Mouse (Mus musculus): ENCODE data around the gene Shbg. TPM values are rescaled to one million over a fixed set of nuclear protein-coding genes. Genes with fewer than 3 reads are reported as not detected.

Shbg gene
- polyA plus RNA-seq (2014; fragmentation: Nextera tagmentation; extraction: Ambion mirVana) = not detected in 2 replicates

DNA sequence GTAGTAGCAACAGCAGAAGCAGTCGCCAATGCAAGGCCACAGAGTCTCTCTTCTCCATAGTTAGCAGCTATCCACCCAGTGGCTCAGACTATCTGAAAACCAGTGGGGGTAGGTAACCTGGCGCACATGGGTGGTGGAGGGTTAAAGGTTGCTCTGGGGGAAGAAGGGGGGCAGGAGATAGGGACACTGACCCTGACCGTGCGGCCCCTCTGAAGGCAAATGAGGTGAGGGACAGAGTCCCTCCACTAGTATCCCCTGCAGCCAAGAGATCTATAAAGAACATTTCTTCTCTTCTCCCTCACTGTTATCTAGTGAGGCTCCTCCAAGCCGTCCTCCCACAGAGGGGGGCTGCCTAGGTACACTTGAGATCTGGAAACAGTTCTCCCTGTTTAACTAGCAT is at the start of gene Shbg:
Gene Shbg (minus strand): TSS at position 101 of the 400 bp plus-strand sequence.
- Histone ChIP-seq H3K27ac (ENCODE audit: low read depth, low read length) (no peak within 1 kb of the TSS), H3K4me1 (ENCODE audit: control insufficient read depth, insufficient read depth, low read length) (peaks cover 11% of the 10 kb centered on the region), H3K36me3 (ENCODE audit: control insufficient read depth, insufficient read depth, low read length) (no peaks in the 10 kb centered on the region), H3K9me3 (replicated peaks; ENCODE audit: control insufficient read depth, low read length) (no peaks in the 10 kb centered on the region), H3K4me3 (ENCODE audit: low read depth, low read length) (no peak within 1 kb of the TSS), H3K4me2 (ENCODE audit: low read length) (no peak within 1 kb of the TSS), H3K27me3 (replicated peaks; ENCODE audit: control insufficient read depth, insufficient read depth, low read length) (no peaks in the 10 kb centered on the region), H3K9ac (ENCODE audit: low read length) (peak within 1 kb of the TSS; percentile 2; the same call in 1 of the 2 replicates)
- DNase-seq (ENCODE audit: low spot score) (no peak), ATAC-seq (no peak)
- WGBS = 79% methylated on average over 5 of the region's 5 CpGs

DNA sequence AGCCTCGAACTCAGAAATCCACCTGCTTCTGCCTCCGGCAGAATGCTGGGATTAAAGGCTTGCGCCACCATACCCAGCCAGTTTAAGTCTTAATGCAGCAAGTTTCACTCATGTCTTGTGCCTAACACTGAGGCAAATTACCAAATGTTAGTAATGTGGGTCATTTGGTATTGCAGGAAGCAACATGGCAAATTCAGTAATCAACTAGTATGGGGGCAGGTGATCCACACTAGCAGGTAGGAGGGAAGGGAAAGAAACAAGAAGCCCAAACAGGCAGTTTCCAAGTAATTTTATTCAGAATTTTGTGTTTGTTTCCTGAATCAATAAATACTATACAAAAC is 48.9 kb upstream of the Shbg start:
- H3K4me3 ChIP-seq (ENCODE audit: low read depth, low read length) = no peak overlapping the region
- H3K9me3 ChIP-seq (replicated peaks; ENCODE audit: control insufficient read depth, low read length) = no peaks in the 10 kb centered on the region
- DNase-seq (ENCODE audit: low spot score) = no peak
- H3K9ac ChIP-seq (ENCODE audit: low read length) = no peak overlapping the region
- no peak overlapping the region for H3K27ac ChIP-seq (ENCODE audit: low read depth, low read length)
- peaks cover 73% of the 10 kb centered on the region for H3K36me3 ChIP-seq (ENCODE audit: control insufficient read depth, insufficient read depth, low read length)
- H3K4me1 ChIP-seq (ENCODE audit: control insufficient read depth, insufficient read depth, low read length) = peaks cover 23% of the 10 kb centered on the region
- no peak overlapping the region for H3K4me2 ChIP-seq (ENCODE audit: low read length)
- no peaks in the 10 kb centered on the region for H3K27me3 ChIP-seq (replicated peaks; ENCODE audit: control insufficient read depth, insufficient read depth, low read length)
- WGBS = 89% methylated on average over 3 of the region's 3 CpGs
- no peak for ATAC-seq

DNA sequence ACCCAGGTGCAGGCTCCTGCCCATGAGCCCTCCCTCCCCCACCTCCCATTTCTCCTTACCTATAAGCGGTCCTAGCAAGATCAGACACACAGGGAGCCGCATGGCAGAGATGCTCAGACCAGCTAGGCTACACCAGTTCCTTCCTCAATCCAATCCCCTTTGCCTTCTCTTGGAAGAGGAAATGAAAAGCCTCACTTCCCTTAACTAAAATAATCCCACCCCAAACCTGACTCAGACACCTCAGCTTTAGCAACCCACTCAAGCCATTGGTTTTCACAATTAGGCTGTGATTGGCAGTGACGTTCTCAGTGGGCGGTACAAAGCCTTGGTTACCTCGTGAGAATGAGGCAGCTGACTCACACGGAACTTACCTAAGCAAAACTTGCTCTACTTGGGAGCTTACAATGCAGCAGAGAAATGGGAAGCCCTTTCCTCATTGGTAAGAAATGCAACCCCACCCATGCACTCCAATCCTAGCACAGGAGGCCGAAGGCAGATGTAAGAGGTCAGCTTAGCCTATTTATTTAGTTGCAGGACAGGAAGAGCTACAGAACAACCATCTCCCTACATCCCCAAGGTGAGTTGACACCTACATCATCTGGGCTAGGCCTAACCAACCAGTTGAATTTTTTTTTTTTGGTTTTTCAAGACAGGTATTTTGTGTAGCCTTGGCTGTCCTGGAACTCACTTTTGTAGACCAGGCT is 48.4 kb upstream of the Shbg start, which contains the start of gene Cd68:
Gene Cd68 (minus strand): TSS at position 193 of the 704 bp plus-strand sequence.
- Histone ChIP-seq H3K36me3 (ENCODE audit: control insufficient read depth, insufficient read depth, low read length) (peaks cover 73% of the 10 kb centered on the region), H3K27me3 (replicated peaks; ENCODE audit: control insufficient read depth, insufficient read depth, low read length) (no peaks in the 10 kb centered on the region), H3K27ac (ENCODE audit: low read depth, low read length) (no peak within 1 kb of the TSS), H3K9ac (ENCODE audit: low read length) (no peak within 1 kb of the TSS), H3K4me3 (ENCODE audit: low read depth, low read length) (no peak within 1 kb of the TSS), H3K4me1 (ENCODE audit: control insufficient read depth, insufficient read depth, low read length) (peaks cover 25% of the 10 kb centered on the region), H3K4me2 (ENCODE audit: low read length) (no peak within 1 kb of the TSS), H3K9me3 (replicated peaks; ENCODE audit: control insufficient read depth, low read length) (no peaks in the 10 kb centered on the region)
- DNase-seq (ENCODE audit: low spot score) (peak; percentile 32), ATAC-seq (no peak)
- WGBS = 25% methylated on average over 7 of the region's 7 CpGs

DNA sequence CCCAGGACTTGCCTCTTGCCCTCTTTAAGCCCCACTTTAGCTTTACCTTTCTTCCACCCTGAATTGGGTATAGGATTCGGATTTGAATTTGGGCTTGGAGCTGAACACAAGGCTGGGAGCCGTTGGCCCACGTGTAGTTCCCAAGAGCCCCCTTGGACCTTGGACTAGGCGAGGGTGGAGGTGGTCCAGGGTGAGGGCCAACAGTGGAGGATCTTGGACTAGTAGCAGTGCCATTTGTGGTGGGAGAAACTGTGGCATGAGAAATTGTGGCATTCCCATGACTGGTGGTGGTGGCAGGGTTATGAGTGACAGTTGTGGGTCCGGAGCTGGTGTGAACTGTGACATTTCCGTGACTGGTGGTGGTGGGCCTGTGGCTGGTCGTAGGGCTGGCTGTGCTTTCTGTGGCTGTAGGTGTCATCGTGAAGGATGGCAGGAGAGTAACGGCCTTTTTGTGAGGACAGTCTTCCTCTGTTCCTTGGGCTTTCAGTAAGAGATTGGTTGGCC is 47.8 kb upstream of the Shbg start:
- no peak for DNase-seq (ENCODE audit: low spot score)
- Histone ChIP-seq H3K36me3 (ENCODE audit: control insufficient read depth, insufficient read depth, low read length) (peaks cover 69% of the 10 kb centered on the region), H3K27ac (ENCODE audit: low read depth, low read length) (no peak overlapping the region), H3K9ac (ENCODE audit: low read length) (no peak overlapping the region), H3K27me3 (replicated peaks; ENCODE audit: control insufficient read depth, insufficient read depth, low read length) (no peaks in the 10 kb centered on the region), H3K9me3 (replicated peaks; ENCODE audit: control insufficient read depth, low read length) (no peaks in the 10 kb centered on the region), H3K4me2 (ENCODE audit: low read length) (no peak overlapping the region), H3K4me1 (ENCODE audit: control insufficient read depth, insufficient read depth, low read length) (peaks cover 22% of the 10 kb centered on the region), H3K4me3 (ENCODE audit: low read depth, low read length) (no peak overlapping the region)
- 80% methylated on average over 9 of the region's 9 CpGs for WGBS
- no peak for ATAC-seq

DNA sequence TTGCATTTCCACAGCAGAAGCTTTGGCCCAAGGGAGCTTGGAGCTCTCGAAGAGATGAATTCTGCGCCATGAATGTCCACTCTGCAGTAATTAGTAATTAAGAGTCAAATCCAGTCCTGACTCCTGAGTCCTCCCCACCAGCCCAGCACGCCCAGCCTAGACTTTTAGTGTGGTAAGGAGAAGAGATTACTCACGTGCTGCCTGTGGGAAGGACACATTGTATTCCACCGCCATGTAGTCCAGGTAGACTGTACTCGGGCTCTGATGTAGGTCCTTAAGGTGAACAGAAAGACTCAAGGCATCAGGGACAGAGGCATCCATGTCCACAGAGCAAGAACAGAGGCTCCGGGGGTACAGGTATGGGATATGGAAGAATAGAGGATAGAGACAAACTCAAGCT is 47.1 kb upstream of the Shbg start:
- H3K27ac ChIP-seq (ENCODE audit: low read depth, low read length) = no peak overlapping the region

DNA sequence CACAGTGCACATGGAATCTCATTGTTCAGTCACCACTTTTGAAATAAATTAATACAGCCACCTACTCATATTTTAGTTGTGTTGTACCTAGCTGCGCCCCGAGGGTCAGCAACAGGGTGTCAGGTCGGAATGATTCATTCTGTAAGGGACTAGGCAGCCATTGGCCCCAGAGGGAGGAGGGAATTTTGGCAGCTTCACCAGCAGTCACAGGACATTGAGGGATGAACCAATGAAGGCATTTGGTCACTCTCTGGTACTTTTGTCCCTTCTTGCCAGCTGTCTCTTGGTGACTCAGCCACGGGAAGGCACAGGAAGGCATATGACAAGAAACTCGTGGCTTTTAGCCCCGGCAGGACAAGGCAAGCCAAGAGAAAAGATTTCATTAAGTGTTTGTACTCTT is 46.1 kb upstream of the Shbg start:
- H3K4me1 ChIP-seq (ENCODE audit: control insufficient read depth, insufficient read depth, low read length) = peaks cover 9% of the 10 kb centered on the region; the same call in 1 of the 2 replicates

More for the DNA sequence above, 47.1 kb upstream of the Shbg start:
- Histone ChIP-seq H3K4me1 (ENCODE audit: control insufficient read depth, insufficient read depth, low read length) (peaks cover 17% of the 10 kb centered on the region), H3K4me3 (ENCODE audit: low read depth, low read length) (no peak overlapping the region), H3K27me3 (replicated peaks; ENCODE audit: control insufficient read depth, insufficient read depth, low read length) (no peaks in the 10 kb centered on the region), H3K36me3 (ENCODE audit: control insufficient read depth, insufficient read depth, low read length) (peaks cover 62% of the 10 kb centered on the region), H3K9me3 (replicated peaks; ENCODE audit: control insufficient read depth, low read length) (no peaks in the 10 kb centered on the region), H3K9ac (ENCODE audit: low read length) (no peak overlapping the region), H3K4me2 (ENCODE audit: low read length) (no peak overlapping the region)
- WGBS = 92% methylated on average over 7 of the region's 7 CpGs
- DNase-seq (ENCODE audit: low spot score) (no peak), ATAC-seq (no peak)

DNA sequence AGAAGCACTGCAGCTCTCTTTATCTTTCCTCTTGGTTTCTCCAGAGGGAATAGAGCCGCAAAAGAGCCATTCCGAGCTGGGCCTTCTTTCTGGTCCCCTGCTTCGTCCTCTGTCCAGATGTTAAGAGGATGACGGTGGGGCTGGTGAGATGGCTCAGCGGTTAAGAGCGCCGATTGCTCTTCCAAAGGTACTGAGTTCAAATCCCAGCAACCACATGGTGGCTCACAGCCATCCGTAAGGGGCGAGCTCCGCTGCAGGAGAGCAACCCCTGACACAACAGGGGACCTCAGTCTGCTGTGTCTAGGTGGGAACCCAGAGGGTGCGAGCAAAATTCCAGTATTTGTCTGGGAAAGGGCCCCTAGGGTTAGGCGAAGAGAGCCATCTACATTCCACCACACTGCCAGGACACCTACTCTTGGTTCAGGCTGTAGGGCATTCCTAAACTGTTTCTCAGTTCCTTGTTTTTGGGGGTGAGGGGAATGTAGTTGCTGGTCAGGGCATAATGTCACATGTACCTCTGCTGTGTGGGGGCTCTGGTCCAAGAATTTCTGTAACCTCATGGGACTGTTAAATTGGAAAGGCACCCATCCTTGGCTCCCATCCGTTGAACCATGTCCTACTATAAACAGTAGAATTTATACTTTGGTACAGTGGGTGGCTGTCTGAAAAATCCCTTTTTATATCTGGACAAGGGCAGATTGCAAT is 45.4 kb upstream of the Shbg start:
- DNase-seq (ENCODE audit: low spot score) = no peak
- Histone ChIP-seq H3K4me3 (ENCODE audit: low read depth, low read length) (peak overlapping the region; percentile 49), H3K27ac (ENCODE audit: low read depth, low read length) (peak overlapping the region; percentile 96), H3K27me3 (replicated peaks; ENCODE audit: control insufficient read depth, insufficient read depth, low read length) (no peaks in the 10 kb centered on the region), H3K4me2 (ENCODE audit: low read length) (peak overlapping the region; percentile 59), H3K4me1 (ENCODE audit: control insufficient read depth, insufficient read depth, low read length) (peaks cover 9% of the 10 kb centered on the region; the same call in 1 of the 2 replicates), H3K36me3 (ENCODE audit: control insufficient read depth, insufficient read depth, low read length) (peaks cover 56% of the 10 kb centered on the region), H3K9me3 (replicated peaks; ENCODE audit: control insufficient read depth, low read length) (no peaks in the 10 kb centered on the region), H3K9ac (ENCODE audit: low read length) (peak overlapping the region; percentile 66)
- ATAC-seq = no peak; the same call in none of the 2 replicates
- WGBS = 71% methylated on average over 13 of the region's 13 CpGs

More for the DNA sequence above, 46.1 kb upstream of the Shbg start:
- Histone ChIP-seq H3K9ac (ENCODE audit: low read length) (no peak overlapping the region), H3K27me3 (replicated peaks; ENCODE audit: control insufficient read depth, insufficient read depth, low read length) (no peaks in the 10 kb centered on the region), H3K36me3 (ENCODE audit: control insufficient read depth, insufficient read depth, low read length) (peaks cover 56% of the 10 kb centered on the region), H3K9me3 (replicated peaks; ENCODE audit: control insufficient read depth, low read length) (no peaks in the 10 kb centered on the region), H3K4me3 (ENCODE audit: low read depth, low read length) (no peak overlapping the region), H3K27ac (ENCODE audit: low read depth, low read length) (no peak overlapping the region), H3K4me2 (ENCODE audit: low read length) (no peak overlapping the region)
- DNase-seq (ENCODE audit: low spot score) = no peak
- no peak for ATAC-seq
- WGBS = 85% methylated on average over 6 of the region's 6 CpGs

DNA sequence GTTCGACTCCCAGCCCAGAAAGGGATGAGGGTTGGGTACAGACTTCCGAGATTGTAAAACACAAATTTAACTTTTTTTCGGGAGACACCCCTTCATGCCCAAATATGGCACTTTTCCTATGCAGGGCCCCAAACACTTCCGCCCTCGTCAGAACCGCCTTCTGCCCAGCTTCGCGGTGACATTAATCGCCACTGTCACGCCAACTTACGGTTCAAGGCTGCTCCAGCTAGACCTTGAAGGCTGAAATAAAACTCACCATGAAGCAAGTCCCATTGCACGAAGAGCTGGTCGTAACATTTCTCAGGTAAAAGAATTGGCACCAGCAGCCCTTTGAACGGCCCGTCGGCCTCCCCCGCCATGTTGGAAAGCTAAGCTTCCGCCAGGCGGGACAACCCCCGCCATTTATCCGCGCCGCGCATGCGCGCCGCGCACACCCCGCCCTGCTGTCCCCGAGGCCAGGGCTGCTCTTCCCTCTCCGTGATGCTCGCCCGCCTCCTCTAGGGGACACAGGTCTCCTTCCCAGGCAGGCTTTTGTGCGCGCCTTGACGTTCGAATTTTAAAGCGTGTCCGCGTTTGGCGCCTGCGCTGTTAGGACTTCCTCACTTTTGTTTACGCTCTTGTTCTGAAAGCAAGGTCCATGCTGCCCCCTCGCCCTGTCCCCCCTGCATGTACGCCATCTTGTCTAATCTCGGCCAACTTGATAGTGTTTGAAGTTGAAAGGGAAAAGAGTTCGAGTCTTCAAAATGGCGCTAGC is 44.7 kb upstream of the Shbg start, which contains the start of gene Mpdu1:
Gene Mpdu1 (minus strand): TSS at position 430 of the 754 bp plus-strand sequence.
- DNase-seq (ENCODE audit: low spot score) (peak; percentile 99), ATAC-seq (peak; percentile 97)
- H3K27me3 ChIP-seq (replicated peaks; ENCODE audit: control insufficient read depth, insufficient read depth, low read length) = no peaks in the 10 kb centered on the region
- peaks cover 9% of the 10 kb centered on the region; the same call in 1 of the 2 replicates for H3K4me1 ChIP-seq (ENCODE audit: control insufficient read depth, insufficient read depth, low read length)
- H3K9me3 ChIP-seq (replicated peaks; ENCODE audit: control insufficient read depth, low read length) = no peaks in the 10 kb centered on the region
- H3K4me3 ChIP-seq (ENCODE audit: low read depth, low read length) = peak within 1 kb of the TSS; percentile 49
- peaks cover 56% of the 10 kb centered on the region for H3K36me3 ChIP-seq (ENCODE audit: control insufficient read depth, insufficient read depth, low read length)
- peak within 1 kb of the TSS; percentile 59 for H3K4me2 ChIP-seq (ENCODE audit: low read length)
- peak within 1 kb of the TSS; percentile 66 for H3K9ac ChIP-seq (ENCODE audit: low read length)
- under 1% methylated on average over 48 of the region's 48 CpGs for WGBS
- peak within 1 kb of the TSS; percentile 96 for H3K27ac ChIP-seq (ENCODE audit: low read depth, low read length)
